8 mouse cellular contexts compared by ENCODE assay signal in the genomic region with DNA sequence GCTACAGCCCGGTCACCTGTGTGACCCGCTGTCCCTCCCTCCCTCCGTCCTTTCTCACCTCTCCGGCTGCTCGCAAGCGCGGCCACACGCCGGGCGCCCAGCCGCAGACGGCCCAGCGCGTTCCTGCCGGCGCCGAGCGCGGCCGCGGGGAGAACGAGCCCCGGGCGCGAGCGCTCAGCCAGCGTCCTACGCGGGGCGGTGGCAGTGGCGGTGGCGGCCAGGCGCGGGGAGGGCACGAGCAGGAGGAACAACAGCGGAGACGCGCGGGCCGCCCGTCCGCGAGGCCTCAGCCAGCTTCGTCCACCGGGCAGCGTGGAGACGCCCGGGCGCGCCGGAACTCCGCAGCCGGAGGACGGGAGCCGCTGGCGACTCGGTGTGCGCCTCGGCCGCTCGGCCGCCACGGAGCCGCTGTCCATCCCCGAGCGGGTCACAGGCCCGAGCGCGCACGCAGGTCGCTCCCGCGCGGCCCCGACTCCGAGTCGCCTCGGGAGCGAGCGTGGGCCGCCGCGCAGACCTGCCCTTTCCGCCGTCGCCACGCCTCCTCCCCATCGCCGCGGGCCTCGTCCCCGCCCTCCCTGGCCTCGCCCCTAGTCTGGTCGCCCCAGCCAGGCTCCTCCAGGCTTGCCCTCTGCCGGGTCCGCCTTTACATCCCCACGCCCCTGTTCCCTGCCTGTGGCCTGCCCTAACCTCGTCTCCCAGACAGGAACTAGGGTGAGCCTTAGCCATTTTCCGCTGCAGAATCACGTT. TPM values are rescaled to one million over a fixed set of nuclear protein-coding genes. Genes with fewer than 3 reads are reported as not detected.
DNase-seq lines count a peak whose midpoint lies in the region; ATAC-seq and TF ChIP-seq lines count a peak whose summit lies in the region.

A gene (minus strand): TSS at position 481 of the 747 bp plus-strand sequence.

- under 1% methylated on average over 99 of the region's 100 CpGs for WGBS in bone marrow, adult 2 months
- WGBS in embryonic facial prominence, embryonic 15.5 days: under 1% methylated on average over 98 of the region's 100 CpGs
- under 1% methylated on average over 69 of the region's 100 CpGs for WGBS in limb, embryonic 14.5 days
- WGBS in midbrain, embryonic 16.5 days: under 1% methylated on average over 90 of the region's 100 CpGs
- WGBS in spleen, adult 2 months: under 1% methylated on average over 99 of the region's 100 CpGs

- peak; percentile 91 to 93 for DNase-seq in B cell, adult 2 months
- peak; percentile 93 for DNase-seq in heart, adult 8-10 months (ENCODE audit: low spot score)
- peak; percentile 95 for DNase-seq in kidney, adult 8-10 months
- DNase-seq in limb, embryonic 14.5 days (ENCODE audit: low spot score): peak; percentile 90
- peak; percentile 71 to 92 for DNase-seq in spleen, adult 2 months (ENCODE audit: low read depth in 1 of 2, low spot score in 2 of 2)

- TF ChIP-seq POLR2A in bone marrow, adult 2 months (IDR thresholded peaks at IDR 0.05; ENCODE audit: borderline replicate concordance, control insufficient read depth, low read depth, low read length): peak; percentile 67; the same call in 1 of the 2 replicates
- TF ChIP-seq POLR2A in limb, embryonic 14.5 days (IDR thresholded peaks at IDR 0.05; ENCODE audit: borderline replicate concordance, extremely low read depth, insufficient read depth, insufficient read length): peak; percentile 18; the same call in 1 of the 2 replicates
- TF ChIP-seq POLR2A in spleen, adult 2 months (IDR thresholded peaks at IDR 0.05; ENCODE audit: low read depth, low read length): peak; percentile 61

- H3K27me3 ChIP-seq in embryonic facial prominence, embryonic 15.5 days: no peaks in the 10 kb centered on the region
- no peaks in the 10 kb centered on the region for H3K27me3 ChIP-seq in limb, embryonic 14.5 days (ENCODE audit: control insufficient read depth, insufficient read depth, low read length)
- H3K27me3 ChIP-seq in midbrain, embryonic 16.5 days (ENCODE audit: control insufficient read depth, insufficient read depth, low read depth, low read length): no peaks in the 10 kb centered on the region
- H3K27me3 ChIP-seq in spleen, adult 2 months (ENCODE audit: control insufficient read depth, insufficient read depth, low read length): no peaks in the 10 kb centered on the region

- no peak for TF ChIP-seq CTCF in bone marrow, adult 2 months (IDR thresholded peaks at IDR 0.05; ENCODE audit: control insufficient read depth, insufficient read depth, low read length)
- no peak for TF ChIP-seq CTCF in spleen, adult 2 months (IDR thresholded peaks at IDR 0.05; ENCODE audit: extremely low read depth, insufficient read depth, insufficient read length, insufficient replicate concordance)

- H3K9me3 ChIP-seq in embryonic facial prominence, embryonic 15.5 days (replicated peaks): no peaks in the 10 kb centered on the region
- H3K9me3 ChIP-seq in limb, embryonic 14.5 days (ENCODE audit: control insufficient read depth, low read length): no peaks in the 10 kb centered on the region
- H3K9me3 ChIP-seq in midbrain, embryonic 16.5 days (replicated peaks; ENCODE audit: control insufficient read depth, low read length, poor library complexity, severe bottlenecking): no peaks in the 10 kb centered on the region

- ATAC-seq in embryonic facial prominence, embryonic 15.5 days (ENCODE audit: insufficient number of reproducible peaks, low FRiP score, low TSS enrichment, low read depth): peak; percentile 95
- ATAC-seq in limb, embryonic 14.5 days (ENCODE audit: low FRiP score, low read depth): peak; percentile 94
- ATAC-seq in midbrain, embryonic 16.5 days: peak; percentile 93

- H3K36me3 ChIP-seq in embryonic facial prominence, embryonic 15.5 days: no peaks in the 10 kb centered on the region
- H3K36me3 ChIP-seq in limb, embryonic 14.5 days (ENCODE audit: control insufficient read depth, insufficient read depth, low read length): peaks cover 4% of the 10 kb centered on the region
- 0 out of 2 replicates have a peak, but pooled peaks cover 4% of the 10 kb centered on the region for H3K36me3 ChIP-seq in midbrain, embryonic 16.5 days (ENCODE audit: control insufficient read depth, insufficient read depth, low read length)
- H3K36me3 ChIP-seq in spleen, adult 2 months (ENCODE audit: control insufficient read depth, insufficient read depth, low read length): no peaks in the 10 kb centered on the region

- peaks cover 3% of the 10 kb centered on the region; the same call in 1 of the 2 replicates for H3K4me1 ChIP-seq in bone marrow, adult 2 months (ENCODE audit: control insufficient read depth, insufficient read depth, low read length)
- peaks cover 22% of the 10 kb centered on the region for H3K4me1 ChIP-seq in embryonic facial prominence, embryonic 15.5 days
- peaks cover 13% of the 10 kb centered on the region for H3K4me1 ChIP-seq in limb, embryonic 14.5 days (ENCODE audit: control insufficient read depth, insufficient read depth, low read length)
- peaks cover 14% of the 10 kb centered on the region for H3K4me1 ChIP-seq in midbrain, embryonic 16.5 days (ENCODE audit: control insufficient read depth, insufficient read depth, low read length)
- peaks cover 8% of the 10 kb centered on the region; the same call in 1 of the 2 replicates for H3K4me1 ChIP-seq in spleen, adult 2 months (ENCODE audit: control insufficient read depth, insufficient read depth, insufficient read length)

- peak within 1 kb of the TSS; percentile 91 for H3K4me2 ChIP-seq in embryonic facial prominence, embryonic 15.5 days (replicated peaks)
- H3K4me2 ChIP-seq in limb, embryonic 14.5 days (replicated peaks; ENCODE audit: low read depth, low read length, severe bottlenecking): peak within 1 kb of the TSS; percentile 71
- peak within 1 kb of the TSS; percentile 94 for H3K4me2 ChIP-seq in midbrain, embryonic 16.5 days (ENCODE audit: low read length)

- peak within 1 kb of the TSS; percentile 99 for H3K27ac ChIP-seq in bone marrow, adult 2 months (ENCODE audit: control insufficient read depth, insufficient read depth, low read depth, low read length, poor library complexity)
- peak within 1 kb of the TSS; percentile 85 for H3K27ac ChIP-seq in embryonic facial prominence, embryonic 15.5 days (replicated peaks)
- H3K27ac ChIP-seq in limb, embryonic 14.5 days (replicated peaks; ENCODE audit: low read depth, low read length): peak within 1 kb of the TSS; percentile 90
- peak within 1 kb of the TSS; percentile 82 for H3K27ac ChIP-seq in midbrain, embryonic 16.5 days (ENCODE audit: low read length)
- H3K27ac ChIP-seq in spleen, adult 2 months (ENCODE audit: insufficient read depth, low read length): peak within 1 kb of the TSS; percentile 92

- peak within 1 kb of the TSS; percentile 98 for H3K4me3 ChIP-seq in bone marrow, adult 2 months (replicated peaks; ENCODE audit: control insufficient read depth, low read depth, low read length)
- H3K4me3 ChIP-seq in embryonic facial prominence, embryonic 15.5 days (replicated peaks): peak within 1 kb of the TSS; percentile 80
- peak within 1 kb of the TSS; percentile 70 for H3K4me3 ChIP-seq in limb, embryonic 14.5 days (replicated peaks; ENCODE audit: low read length)
- H3K4me3 ChIP-seq in midbrain, embryonic 16.5 days (ENCODE audit: low read depth, low read length): peak within 1 kb of the TSS; percentile 85
- peak within 1 kb of the TSS; percentile 57 for H3K4me3 ChIP-seq in spleen, adult 2 months (ENCODE audit: extremely low read depth, insufficient read depth, insufficient read length)

- H3K9ac ChIP-seq in embryonic facial prominence, embryonic 15.5 days: peak within 1 kb of the TSS; percentile 66
- H3K9ac ChIP-seq in limb, embryonic 14.5 days (ENCODE audit: low read depth, low read length, severe bottlenecking): peak within 1 kb of the TSS; percentile 87
- peak within 1 kb of the TSS; percentile 84 for H3K9ac ChIP-seq in midbrain, embryonic 16.5 days (ENCODE audit: low read depth, low read length)

RNA-seq across cellular contexts. Expression of the gene that starts here (rescaled TPM):
- polyA plus RNA-seq in bone marrow, adult 2 months (2011; ENCODE audit: insufficient read depth, insufficient read length, low replicate concordance, missing spikeins): 11.4 and 13.5 TPM in 2 replicates
- 14.1 and 14.4 TPM in 2 replicates for polyA plus RNA-seq in embryonic facial prominence, embryonic 15.5 days (2015; fragmentation: Nextera tagmentation; extraction: Ambion mirVana)
- total RNA-seq in heart, adult 8-10 months (2022): 10 to 100 TPM; 43.2 to 51.2 (median 48.7) TPM
- 19.7 and 23.1 TPM in 2 replicates for polyA plus RNA-seq in limb, embryonic 14.5 days (2012; rRNA removed)
- polyA plus RNA-seq in limb, embryonic 14.5 days (2014; fragmentation: Nextera tagmentation; extraction: Ambion mirVana): 18.1 and 20.5 TPM in 2 replicates
- polyA plus RNA-seq in midbrain, embryonic 16.5 days (2015; fragmentation: Nextera tagmentation; extraction: Ambion mirVana): 5.6 and 6.2 TPM in 2 replicates
- 10.0 and 16.6 TPM in 2 replicates for polyA plus RNA-seq in spleen, adult 2 months (2012; rRNA removed)

Comparison
In these comparisons a context has a peak if more than half of its experiments do, and no peak if none do; other contexts are left out.
1. Peak in every context shown above with its lines: DNase-seq, ATAC-seq, H3K4me3 ChIP-seq and H3K27ac ChIP-seq.